Mouse (Mus musculus): ENCODE measurements around the gene Vipas39.
"Not testable (repeated sequence)": the region's sequence is repeated elsewhere in the genome, so short reads cannot be mapped to it uniquely, and the experiment has no call there.

Vipas39 gene

DNA sequence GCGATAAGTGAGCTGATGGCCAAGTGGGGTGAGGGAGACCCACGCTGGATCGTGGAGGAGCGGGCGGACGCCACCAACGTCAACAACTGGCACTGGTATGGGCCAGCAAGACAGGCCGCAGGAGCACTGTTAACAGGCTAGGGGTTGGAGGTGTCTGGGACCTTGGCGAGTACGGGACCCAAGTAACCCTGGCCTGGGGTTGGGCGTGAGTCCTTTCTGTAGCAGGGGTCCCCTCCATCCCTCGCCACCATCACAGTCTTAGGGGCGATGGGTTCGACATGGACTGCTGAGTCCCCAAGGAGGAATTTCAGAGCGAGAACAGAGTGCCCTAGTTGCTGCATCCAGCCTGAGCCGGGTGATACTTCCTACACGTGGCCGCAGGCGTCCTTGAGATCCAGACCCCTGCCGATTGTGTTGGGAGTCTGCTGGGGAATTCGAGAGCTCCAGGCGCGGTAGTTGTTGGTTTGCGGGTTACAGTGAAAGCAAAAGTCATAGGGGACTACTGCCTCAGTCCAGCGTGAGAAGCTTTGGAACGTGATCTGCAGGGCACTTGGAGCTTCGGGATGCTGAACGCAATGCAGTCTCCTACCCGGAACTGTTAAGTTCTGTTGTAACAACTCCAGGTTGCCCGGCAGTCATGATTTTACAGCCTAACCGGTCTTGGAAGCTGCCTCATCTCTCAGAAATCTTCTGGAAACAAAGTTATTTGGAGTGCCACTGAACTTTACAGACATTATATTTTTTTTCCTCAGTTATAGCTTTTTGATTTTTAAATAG lies 959 bp upstream of the Vipas39 start:
- DNase-seq (ENCODE audit: low spot score in 2 of 2) = no peak

DNA sequence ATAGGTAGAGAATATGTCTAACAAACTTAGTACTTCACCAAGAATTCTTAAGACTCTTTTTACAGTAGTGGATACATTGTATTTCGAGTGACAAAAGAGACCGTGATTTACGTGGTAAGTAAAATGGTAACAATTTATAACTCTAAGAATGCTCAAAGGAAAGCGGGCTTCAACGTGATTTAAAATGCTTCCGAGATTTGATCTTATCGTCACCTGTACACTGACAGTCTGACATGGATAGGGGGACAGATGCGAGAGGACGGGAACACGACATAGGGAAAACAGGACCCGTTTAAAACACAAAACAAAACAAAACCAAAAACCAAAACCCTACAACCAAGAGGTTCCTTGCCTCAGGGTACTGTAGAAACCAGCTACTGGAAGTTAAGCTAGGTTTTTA lies 612 bp downstream of the Vipas39 start:
- DNase-seq (ENCODE audit: low spot score in 2 of 2) = no peak

DNA sequence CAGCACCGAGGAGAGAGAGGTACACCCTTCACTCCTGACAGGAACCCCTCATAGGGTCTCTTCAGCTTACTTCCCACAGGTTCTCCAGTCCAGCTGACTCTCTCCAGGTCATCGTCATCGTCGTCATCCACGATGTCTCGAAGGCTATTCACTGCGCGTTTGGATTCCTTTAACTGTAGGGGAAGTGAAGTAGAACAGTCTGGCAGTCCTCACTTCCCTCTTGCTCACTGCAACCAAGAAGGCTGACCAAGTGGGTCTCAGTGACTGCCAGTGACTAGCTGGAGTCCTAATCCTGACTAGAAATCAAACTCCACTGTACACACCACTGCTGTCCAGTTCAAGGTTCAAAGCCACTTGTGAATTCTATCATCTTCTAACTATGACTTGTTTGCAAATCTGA lies 5.5 kb downstream of the Vipas39 start:
- no peak for DNase-seq (ENCODE audit: low spot score in 2 of 2)

DNA sequence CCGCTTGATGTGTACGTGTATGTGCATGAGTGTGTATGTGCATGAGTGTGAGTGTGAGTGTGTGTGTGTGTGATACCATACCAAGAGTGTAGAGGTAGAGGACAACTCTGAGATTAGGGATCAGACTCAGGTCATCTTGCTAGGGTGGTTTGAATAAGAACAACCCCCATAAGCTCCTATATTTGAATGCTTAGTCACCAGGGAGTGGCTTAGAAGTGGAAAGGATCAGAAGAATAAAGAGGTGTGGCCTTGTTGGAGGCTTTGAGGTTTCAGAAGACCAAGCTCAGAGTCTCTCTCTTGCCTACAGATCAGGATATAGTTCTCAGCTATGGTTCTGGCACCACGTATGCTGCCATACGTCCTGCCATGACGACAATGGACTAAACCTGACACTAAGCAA lies 9.4 kb downstream of the Vipas39 start:
- no peak for DNase-seq (ENCODE audit: low spot score in 2 of 2)

DNA sequence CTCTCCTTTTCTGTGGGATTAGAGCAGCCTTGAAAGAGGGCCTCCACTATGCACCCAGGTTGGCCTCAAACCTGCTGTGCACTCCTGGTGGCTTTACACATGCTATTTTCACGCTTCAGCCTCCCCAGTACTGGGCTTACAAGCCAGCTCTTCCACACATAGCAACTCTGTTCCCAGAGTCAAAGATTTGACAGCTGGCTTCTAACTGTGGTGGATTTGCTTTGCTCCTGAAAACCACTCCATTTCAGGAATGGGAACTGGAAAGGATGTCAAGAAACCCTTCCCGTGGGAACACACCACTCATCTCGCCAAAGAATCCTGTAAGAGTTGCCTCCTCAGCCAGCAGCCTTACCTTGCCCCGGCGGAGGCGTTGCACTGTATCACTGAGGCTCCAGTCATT lies 12.2 kb downstream of the Vipas39 start:
- DNase-seq (ENCODE audit: low spot score in 2 of 2) = no peak

DNA sequence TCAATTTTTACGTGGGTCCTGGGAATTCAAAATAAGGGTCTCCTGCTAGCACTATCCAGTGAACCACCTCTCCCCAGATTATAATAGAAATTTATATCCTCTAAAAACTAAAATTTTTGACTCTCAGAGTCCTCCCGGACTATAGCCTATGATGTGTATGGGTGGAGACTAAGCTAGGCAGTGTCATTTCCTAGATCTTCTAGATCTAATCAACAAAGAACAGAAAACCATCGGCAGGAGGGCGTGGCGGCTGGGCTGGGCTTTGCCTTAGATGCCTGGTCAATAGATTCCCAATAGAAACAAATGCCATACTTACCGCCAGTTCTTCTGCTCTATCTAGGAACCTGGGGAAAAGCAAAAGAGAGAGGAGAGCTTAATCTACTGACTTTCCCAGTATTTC lies 15.9 kb downstream of the Vipas39 start:
- no peak for DNase-seq (ENCODE audit: low spot score in 2 of 2)

DNA sequence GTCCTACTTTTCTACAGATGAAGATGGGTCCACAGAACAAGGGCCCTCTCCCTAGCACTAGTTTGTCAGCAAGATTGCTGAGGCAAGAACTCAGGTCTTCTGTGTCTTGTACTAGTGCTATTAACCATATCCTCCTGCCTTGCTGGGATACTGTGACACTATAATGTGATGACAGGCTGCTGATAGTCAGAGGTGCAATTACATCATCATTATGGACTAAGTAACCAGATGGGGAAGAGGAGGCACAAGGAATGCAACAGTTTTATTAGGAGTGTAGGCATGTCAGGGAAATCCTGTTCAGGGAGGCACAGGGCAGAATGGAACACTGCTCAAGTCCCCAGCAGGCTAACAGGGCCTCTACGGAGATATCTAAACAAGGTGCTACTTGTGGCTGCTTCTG lies 27.4 kb downstream of the Vipas39 start, which contains the start of gene Noxred1:
Noxred1 (minus strand) TSS at position 101 of the 400 bp plus-strand sequence.
- DNase-seq (ENCODE audit: low spot score in 2 of 2) = no peak

DNA sequence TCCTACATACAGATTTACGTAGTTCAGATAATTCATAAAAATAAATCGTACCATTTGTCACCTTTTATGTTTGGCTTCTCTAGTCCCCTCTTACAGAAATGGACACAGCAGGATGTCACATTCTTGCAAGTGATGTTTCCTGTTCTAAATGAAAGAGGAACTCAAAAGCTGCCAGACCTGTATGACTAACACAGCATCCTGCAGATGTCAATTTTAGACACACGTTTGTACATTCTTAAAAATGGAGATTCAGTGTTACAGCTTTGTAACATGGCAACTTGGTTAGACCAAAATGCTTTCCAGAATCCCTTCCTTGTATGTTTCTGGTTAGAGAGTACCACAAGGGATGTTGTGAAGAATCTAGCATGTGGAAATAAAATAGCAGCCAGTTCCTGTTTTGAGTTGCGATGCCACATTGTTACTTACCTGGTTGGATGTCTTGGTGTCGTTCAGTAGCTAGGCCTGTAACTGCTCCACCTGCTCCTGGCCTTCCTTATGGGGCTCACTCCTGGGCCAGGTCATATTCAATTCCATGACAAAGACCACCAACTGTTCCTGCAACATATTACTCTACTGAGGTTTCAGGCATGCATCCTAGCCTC lies 29.1 kb downstream of the Vipas39 start:
- no peak for DNase-seq (ENCODE audit: low spot score in 2 of 2)

DNA sequence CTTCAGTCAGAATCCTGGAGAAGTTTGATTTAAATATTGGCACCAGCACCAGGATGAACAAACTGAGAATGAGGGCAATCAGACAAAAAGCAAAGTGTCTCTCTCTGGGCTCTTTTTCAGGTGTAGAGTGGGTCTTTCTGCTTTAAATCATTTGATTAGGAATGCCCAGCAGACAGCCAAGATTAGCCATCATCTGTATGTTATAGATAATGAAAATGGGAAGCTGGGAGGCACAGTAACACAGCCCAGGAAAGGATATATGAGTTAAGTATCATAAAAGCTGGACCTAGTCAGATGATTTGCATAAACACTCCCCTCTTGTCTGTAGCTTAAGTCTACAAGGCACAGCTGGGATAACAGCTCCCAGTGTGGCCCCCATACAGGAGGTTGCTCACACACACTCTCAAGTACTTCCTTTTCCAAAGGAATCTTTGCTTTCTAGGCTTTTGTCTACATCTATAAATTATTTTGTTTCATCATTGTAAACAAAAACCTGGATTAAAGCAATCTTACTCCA lies 35.6 kb downstream of the Vipas39 start:
- DNase-seq (ENCODE audit: low spot score in 2 of 2) = no peak

DNA sequence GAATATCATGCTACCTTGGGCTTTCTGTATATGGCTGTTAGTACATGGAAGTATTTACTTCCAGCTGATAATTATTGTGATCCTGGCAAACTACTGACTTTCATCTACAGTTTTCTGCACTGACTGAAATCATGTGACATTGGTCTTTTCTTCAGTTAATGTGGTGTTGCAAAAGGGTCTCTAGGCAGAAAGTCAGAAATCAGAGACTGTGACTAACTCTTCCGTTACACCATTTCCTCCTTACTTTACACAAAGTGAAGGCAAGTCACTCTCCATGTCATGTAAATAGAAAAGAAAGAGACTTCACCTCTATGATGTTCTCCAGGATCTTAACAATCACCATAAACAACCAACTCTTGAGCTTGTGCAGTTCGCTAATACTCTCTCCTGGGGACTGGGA lies 36.4 kb downstream of the Vipas39 start:
- no peak for DNase-seq (ENCODE audit: low spot score in 2 of 2)

DNA sequence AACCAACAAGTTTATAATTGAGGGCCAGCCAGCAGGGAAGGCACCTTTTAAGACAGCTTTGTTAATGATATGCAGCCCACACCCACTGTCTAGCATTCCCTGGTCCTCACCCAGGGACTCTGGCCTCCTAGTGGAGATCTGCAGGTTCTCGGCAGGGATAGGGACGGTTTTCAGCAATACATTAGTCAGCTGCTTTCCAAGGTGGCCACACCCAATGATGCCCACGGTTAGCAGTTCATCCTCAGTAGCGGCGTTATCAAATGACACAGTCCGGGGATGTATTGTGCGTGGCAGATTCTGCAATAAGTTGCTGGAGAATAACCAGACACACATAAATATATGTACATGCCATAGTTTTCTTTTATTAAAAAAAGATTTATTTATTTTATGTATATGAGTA lies 39.3 kb downstream of the Vipas39 start:
- no peak for DNase-seq (ENCODE audit: low spot score in 2 of 2)

DNA sequence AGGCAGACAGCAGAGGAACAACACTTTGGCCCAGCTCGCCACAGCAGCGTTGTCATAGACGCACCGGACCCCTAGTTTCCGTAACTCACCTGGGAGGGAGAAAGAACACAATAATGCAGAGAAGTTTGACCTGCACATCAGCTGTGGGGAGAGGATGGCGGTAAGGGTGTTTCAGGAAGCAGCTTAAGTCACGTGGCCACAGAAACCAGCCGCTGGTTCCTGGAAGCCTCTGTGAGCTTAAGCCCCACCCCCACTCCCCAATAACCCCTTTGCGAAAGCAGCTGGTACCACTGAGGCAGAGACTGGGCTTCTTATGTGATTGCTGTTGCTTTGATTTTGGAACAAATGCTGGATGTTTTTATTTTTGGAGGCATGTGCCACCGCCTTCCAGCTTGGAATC lies 41.1 kb downstream of the Vipas39 start:
- DNase-seq (ENCODE audit: low spot score in 2 of 2) = no peak

DNA sequence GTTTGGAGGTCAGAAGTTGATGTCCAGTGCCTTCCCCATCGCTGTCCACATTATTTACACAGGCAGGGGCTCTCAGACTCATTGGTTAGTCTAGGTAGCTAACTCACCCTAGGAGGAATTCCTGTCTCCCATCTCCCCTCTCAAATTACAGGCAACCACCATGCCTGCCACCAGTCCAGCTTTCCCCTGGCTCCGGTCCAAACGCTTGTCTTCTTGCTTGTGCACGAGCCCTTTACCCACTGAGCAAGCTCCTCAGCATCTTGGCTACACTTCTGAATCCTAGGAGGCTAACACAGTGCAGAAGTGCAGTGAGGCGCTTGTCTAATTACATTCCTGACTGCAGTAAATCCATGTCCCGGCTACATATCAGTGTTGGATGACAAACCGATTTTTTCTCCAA lies 46.7 kb downstream of the Vipas39 start:
- DNase-seq (ENCODE audit: low spot score in 2 of 2) = no peak

DNA sequence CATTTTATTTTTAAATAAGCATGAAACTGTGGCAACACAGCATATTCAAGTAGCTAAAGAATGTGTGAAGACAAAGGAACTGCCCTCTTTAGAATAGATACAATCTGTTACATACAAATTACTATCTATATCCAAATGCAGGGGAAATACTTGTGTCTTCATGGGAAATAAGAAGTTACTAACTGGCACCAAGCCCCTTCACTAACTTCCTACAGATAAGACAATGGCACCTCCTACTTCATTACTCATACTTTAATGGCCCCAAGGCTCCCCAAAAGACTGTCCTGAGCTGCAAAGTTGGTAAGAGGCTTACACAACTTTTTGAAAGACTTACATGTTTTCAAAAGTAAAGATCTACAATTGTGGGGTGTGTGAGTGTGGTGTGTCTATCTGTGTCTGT lies 48.5 kb downstream of the Vipas39 start:
- no peak for DNase-seq (ENCODE audit: low spot score in 2 of 2)

DNA sequence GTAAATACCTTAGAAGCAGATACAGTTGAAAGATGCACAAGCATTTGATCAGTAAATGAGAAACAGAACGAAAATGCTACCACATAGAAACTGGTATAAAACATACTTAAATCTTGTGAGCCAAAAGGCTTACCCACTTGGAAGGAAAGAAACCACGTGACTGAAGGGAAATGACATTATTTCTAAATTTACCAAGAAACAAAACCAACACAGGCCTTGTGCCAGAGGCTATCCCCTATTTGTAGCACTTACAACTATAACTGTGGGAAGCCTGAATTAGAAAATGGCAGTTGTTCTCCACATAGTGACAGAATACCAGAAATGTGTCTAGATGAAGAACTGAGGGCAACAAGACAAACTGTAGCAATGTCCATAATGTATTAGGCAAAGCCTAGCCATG lies 50.0 kb downstream of the Vipas39 start:
- DNase-seq (ENCODE audit: low spot score in 2 of 2) = no peak

DNA sequence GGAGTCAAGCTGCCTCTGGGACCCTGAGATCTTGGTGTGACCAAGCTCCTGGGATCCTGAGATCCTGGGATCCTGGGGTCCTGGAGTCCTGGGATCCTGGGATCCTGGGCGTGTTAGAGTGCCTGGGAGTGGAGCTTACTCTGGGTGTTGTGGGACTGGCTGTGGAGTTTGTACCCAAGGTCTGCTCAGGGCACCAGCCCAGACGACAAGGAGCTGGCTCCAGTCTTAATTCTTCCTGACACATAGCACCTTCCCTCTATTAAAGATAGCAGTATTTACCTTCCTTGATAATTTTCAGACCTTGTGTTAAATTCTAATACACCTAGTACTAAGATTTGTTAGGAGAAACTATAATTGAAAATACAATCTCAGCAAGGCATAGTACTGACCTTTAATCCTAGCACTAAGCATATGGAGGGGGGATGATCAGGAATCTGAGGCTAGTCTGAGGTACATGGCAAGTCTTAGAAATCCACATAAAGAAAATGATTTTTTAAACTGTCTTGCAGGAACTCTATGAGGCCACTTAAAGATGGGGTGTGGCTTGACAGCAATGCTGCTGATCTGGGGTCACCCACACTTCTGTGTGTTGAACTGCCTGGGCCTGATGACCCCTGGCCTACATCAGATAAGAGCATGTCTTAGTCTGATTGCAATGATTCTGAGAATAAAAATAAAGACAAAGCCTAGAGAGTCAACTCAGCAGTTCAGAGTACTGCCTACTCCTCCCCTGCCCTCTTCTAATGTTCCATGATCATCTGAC lies 53.0 kb downstream of the Vipas39 start:
- no peak for DNase-seq (ENCODE audit: low spot score in 2 of 2)

DNA sequence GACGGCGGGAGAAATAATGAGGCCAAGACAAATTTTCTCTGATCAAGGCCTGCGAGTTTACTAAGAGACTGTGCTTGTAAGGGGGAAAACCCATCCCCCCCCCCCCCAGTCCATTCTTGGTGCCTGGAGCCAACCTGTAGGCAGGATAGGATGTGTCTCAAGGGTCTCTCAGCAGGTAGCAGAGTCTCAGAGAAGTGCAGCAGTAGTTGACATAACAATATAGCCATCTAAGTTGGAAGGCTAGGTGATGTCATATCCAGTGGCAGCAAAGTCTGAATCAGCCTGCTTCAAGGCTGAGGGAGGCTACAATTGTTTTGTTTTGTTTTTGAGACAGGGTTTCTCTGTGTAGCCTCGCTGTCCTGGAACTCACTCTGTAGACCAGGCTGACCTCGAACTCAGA lies 60.3 kb downstream of the Vipas39 start:
- not testable (repeated sequence) for DNase-seq (ENCODE audit: low spot score in 2 of 2)

DNA sequence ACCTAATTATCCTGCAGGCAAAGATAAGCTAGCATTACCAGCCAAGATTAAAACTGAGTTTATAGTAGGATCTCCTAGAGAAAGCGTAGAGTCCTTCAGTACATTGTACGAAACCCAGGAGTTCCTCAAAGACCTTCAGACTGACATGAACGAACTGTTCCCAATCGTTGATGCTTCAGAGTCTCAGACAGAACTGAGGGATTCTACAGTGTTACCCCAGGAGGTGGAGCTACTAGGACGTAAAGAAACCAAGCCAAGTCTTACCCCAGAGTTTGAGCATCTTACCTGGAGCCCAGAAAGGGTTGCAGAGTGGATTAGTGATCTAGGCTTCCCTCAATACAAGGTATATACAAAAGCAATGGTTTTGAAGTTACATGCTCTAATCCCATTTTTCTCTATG lies 64.4 kb downstream of the Vipas39 start:
- no peak for DNase-seq (ENCODE audit: low spot score in 2 of 2)

DNA sequence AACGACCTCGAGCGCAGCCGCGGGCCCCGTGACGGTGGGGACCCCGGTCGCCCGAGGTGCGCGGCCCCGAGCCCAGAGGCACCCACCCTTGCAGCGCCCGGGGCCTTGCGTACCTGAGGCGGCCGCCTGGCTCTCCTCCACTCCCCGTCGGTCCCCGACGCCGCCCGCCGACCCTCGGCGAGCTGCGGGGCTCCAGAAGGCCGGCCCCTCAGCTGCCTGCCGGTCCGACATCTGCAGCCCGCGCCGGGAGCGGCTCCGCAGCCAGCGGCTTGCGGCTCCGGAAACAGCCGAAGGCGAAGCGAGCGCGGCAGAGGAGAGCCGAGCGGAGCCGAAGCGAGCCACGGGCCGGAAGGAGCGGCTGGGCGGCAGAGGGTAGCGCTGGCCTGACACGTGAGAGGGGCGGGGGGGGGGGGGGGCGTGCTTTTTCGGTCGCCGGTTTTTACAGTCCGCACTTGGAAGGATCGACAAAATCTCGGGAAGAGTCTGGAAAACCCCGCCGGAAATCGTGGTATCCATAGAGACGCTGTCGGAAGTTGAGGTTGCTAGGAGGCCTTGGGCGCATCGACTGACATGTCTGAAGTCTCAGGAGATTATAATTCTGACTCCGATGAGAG lies 66.0 kb downstream of the Vipas39 start, which contains the start of gene Tmed8:
Tmed8 (minus strand) TSS at position 482 of the 614 bp plus-strand sequence.
- DNase-seq (ENCODE audit: low spot score in 2 of 2) = peak; percentile 47 to 52

DNA sequence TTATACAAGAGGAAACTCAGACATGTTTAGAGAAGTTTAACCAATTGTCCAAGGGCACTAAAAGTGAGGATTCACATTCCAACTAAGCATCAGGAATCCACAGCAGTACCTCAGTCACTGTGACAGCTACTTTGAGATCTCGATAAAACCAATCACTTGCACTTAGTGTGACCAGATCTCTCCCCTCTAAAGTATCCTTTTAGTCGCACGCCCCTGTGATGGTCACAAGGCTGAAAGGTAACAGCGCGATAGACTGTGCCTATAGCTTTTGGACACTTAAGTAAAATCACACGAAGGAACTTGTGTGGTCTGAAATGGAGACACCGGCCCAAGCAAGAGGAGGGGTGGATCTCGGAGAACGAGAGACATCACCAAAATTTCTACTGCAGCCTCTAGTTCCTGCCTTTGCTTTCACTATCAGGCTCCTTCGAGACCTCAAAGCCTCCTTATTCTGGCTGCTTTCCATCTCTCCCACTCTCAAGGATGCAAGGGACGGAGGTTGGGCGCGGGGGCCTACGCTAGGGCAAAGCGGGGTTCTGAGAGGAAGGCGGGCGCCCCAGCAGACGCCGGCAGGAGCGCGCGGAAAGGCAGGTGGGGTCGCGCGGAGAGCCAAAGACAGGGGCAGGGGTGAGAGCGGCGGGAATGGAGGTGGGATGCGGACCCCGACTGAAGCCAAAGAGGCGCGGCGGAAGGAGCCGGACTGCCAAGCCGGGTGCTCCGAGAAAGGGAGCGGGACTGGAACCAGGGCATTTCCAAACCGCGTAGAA lies 66.7 kb downstream of the Vipas39 start, which contains the start of gene Samd15:
Samd15 (plus strand) TSS at position 518 of the 767 bp plus-strand sequence.
- DNase-seq (ENCODE audit: low spot score in 2 of 2) = peak in 1 of 2 experiments; percentile 18

DNA sequence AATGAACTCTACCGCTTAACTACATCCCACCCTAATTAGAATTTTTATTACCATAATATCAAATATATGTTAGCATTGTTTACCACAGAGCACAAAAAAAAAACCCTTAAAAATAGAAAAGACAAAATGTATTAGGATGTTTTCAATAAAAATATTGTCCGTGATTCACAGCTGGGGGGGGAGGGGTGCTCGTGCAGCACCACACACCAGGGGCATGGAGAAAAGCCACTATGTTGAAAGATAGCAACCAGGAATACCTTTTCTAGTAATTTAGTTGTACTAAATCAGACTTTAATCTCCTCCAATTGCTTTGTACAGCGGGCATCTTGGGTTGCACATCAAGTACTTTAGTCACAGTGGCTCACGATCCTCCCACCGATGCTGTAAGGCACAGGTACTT lies 67.3 kb downstream of the Vipas39 start:
- no peak for DNase-seq (ENCODE audit: low spot score in 2 of 2)
